Comparison of ENCODE assay signal across 22 mouse cellular contexts in the genomic region with DNA sequence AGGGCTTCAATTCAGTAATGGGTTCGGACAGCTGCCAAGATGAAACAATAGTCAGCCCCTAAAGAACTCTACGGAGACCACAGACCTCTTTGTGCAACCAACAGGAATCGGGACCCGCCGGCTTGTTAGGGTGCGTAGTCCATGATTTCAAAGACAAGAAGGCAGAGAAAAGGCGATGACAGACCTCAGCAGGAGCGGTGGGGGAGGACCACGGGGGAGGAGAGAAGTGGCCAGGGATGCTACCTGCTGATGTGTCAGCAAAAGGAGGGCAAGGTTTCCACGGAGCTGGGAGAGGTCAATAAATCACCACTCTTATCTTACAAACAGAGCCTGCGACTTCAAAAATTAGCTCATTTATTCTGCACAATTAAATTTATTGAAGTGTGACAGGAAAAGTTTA.
"Had no signal": no experiment of that assay in that cellular context is flagged by ENCODE, and none has a peak within 500 bp of the region (broad histone marks: within the 10 kb centered on the region; RNA-seq: fewer than 3 reads in every experiment).

No protein-coding gene starts in this region.

- H3K27ac ChIP-seq: limb, embryonic 12.5 days; limb, embryonic 15.5 days; liver, embryonic 12.5 days; liver, embryonic 15.5 days; lung, embryonic 15.5 days; midbrain, embryonic 12.5 days; stomach, postnatal 0 days had no signal

- H3K4me1 ChIP-seq: liver, embryonic 12.5 days; liver, embryonic 15.5 days; lung, embryonic 15.5 days had no signal

- H3K4me3 ChIP-seq: limb, embryonic 12.5 days; limb, embryonic 15.5 days; liver, embryonic 12.5 days; liver, embryonic 15.5 days; lung, embryonic 15.5 days; midbrain, embryonic 12.5 days; myocyte had no signal

- H3K36me3 ChIP-seq: limb, embryonic 12.5 days; limb, embryonic 15.5 days; liver, embryonic 12.5 days; liver, embryonic 15.5 days; lung, embryonic 15.5 days; midbrain, embryonic 12.5 days had no signal

- H3K4me2 ChIP-seq: limb, embryonic 12.5 days; limb, embryonic 15.5 days; liver, embryonic 12.5 days; liver, embryonic 15.5 days; lung, embryonic 15.5 days; midbrain, embryonic 12.5 days had no signal

- ATAC-seq: liver, embryonic 12.5 days; midbrain, embryonic 16.5 days had no signal

- DNase-seq: kidney, adult 11 months; kidney, adult 8-10 months; kidney, postnatal 14 days; left cerebral cortex, postnatal 4 days; lung, adult 18-20 months; lung, postnatal 10 days; lung, postnatal 36 days; right cerebral cortex, adult 18-20 months; right cerebral cortex, postnatal 14 days; right cerebral cortex, postnatal 4 days; thymus, adult 2 months; thymus, postnatal 14 days; thymus, postnatal 4 days had no signal

- H3K9ac ChIP-seq: limb, embryonic 12.5 days; limb, embryonic 15.5 days; liver, embryonic 12.5 days; liver, embryonic 15.5 days; lung, embryonic 15.5 days; midbrain, embryonic 12.5 days had no signal

- H3K27me3 ChIP-seq: limb, embryonic 12.5 days; limb, embryonic 15.5 days; liver, embryonic 12.5 days; liver, embryonic 15.5 days; lung, embryonic 15.5 days had no signal

- H3K9me3 ChIP-seq: limb, embryonic 12.5 days; limb, embryonic 15.5 days; liver, embryonic 12.5 days; liver, embryonic 15.5 days; lung, embryonic 15.5 days; midbrain, embryonic 12.5 days had no signal
